Comparison of ENCODE assay signal across 21 mouse cellular contexts in genomic region chr3:28363441-28364125, GRCm38 (mm10).
DNase-seq lines count a peak whose midpoint lies in the region; ATAC-seq and TF ChIP-seq lines count a peak whose summit lies in the region.
"Had no signal": no experiment of that assay in that cellular context is flagged by ENCODE, and none has a peak within 500 bp of the region (broad histone marks: within the 10 kb centered on the region; RNA-seq: fewer than 3 reads in every experiment).

No protein-coding gene starts in this region.

- peak; percentile 66; the same call in 1 of the 2 replicates for ATAC-seq in kidney, embryonic 14.5 days (ENCODE audit: low FRiP score, low TSS enrichment)
- ATAC-seq in limb, embryonic 11.5 days (ENCODE audit: insufficient number of reproducible peaks, low FRiP score, low TSS enrichment, low read depth): no peak
- ATAC-seq: CD4-positive, CD25-positive, alpha-beta regulatory T cell, adult 4 months; hindbrain, embryonic 16.5 days; midbrain, embryonic 15.5 days had no signal

- no peak overlapping the region for H3K9ac ChIP-seq in kidney, embryonic 14.5 days (ENCODE audit: low read depth, low read length)
- no peak overlapping the region for H3K9ac ChIP-seq in MEL (ENCODE audit: control insufficient read depth, low read depth, low read length, poor library complexity, severe bottlenecking)
- H3K9ac ChIP-seq in limb, embryonic 11.5 days (ENCODE audit: low read length): no peak overlapping the region
- H3K9ac ChIP-seq: forebrain, embryonic 12.5 days; heart, embryonic 15.5 days; midbrain, embryonic 15.5 days; stomach, embryonic 15.5 days had no signal

- no peaks in the 10 kb centered on the region for H3K36me3 ChIP-seq in kidney, embryonic 14.5 days (ENCODE audit: control insufficient read depth, insufficient read depth, low read length)
- no peaks in the 10 kb centered on the region for H3K36me3 ChIP-seq in MEL (ENCODE audit: control insufficient read depth in 1 of 2, insufficient read depth in 2 of 2, low read length in 2 of 2)
- H3K36me3 ChIP-seq in limb, embryonic 11.5 days (ENCODE audit: control insufficient read depth, insufficient read depth, low read length): no peaks in the 10 kb centered on the region
- H3K36me3 ChIP-seq: forebrain, embryonic 12.5 days; G1E; heart, embryonic 15.5 days; stomach, embryonic 15.5 days had no signal

- H3K4me1 ChIP-seq in kidney, embryonic 14.5 days (ENCODE audit: control insufficient read depth, insufficient read depth, low read length): no peaks in the 10 kb centered on the region
- no peaks in the 10 kb centered on the region for H3K4me1 ChIP-seq in MEL (ENCODE audit: control insufficient read depth in 1 of 2, insufficient read depth in 2 of 2, low read length in 2 of 2)
- peaks cover 4% of the 10 kb centered on the region; the same call in 1 of the 2 replicates for H3K4me1 ChIP-seq in limb, embryonic 11.5 days (ENCODE audit: control insufficient read depth, insufficient read depth, low read length)
- H3K4me1 ChIP-seq: forebrain, embryonic 12.5 days; stomach, embryonic 15.5 days had no signal

- no peak for TF ChIP-seq POLR2A in MEL (IDR thresholded peaks at IDR 0.05; ENCODE audit: control insufficient read depth in 1 of 2, insufficient read depth in 1 of 2, low read depth in 1 of 2, low read length in 2 of 2, poor library complexity in 1 of 2)

- DNase-seq in kidney, postnatal 14 days: no peak
- no peak for DNase-seq in MEL (ENCODE audit: low read depth, low spot score)
- peak; percentile 40 for DNase-seq in embryo, embryonic 11.5 days (ENCODE audit: low read depth, low spot score)
- peak; percentile 71 for DNase-seq in limb, embryonic 11.5 days (ENCODE audit: low spot score)
- DNase-seq in cerebellum, postnatal 14 days: no peak
- no peak for DNase-seq in cerebellum, postnatal 36 days
- DNase-seq: cerebellum, adult 11 months; cerebellum, postnatal 25 days; kidney, adult 11 months; lung, adult 2 months; lung, postnatal 4 days; right cerebral cortex, adult 18-20 months; thymus, adult 2 months had no signal

- no peaks in the 10 kb centered on the region for H3K79me2 ChIP-seq in MEL (ENCODE audit: control insufficient read depth, insufficient read depth, low read length, poor library complexity)

- WGBS in kidney, embryonic 14.5 days: 22% methylated on average over 5 of the region's 5 CpGs
- 32% methylated on average over 5 of the region's 5 CpGs for WGBS in limb, embryonic 11.5 days

- no peaks in the 10 kb centered on the region for H3K27me3 ChIP-seq in kidney, embryonic 14.5 days (ENCODE audit: control insufficient read depth, insufficient read depth, low read length)
- H3K27me3 ChIP-seq in MEL (ENCODE audit: control insufficient read depth in 1 of 2, insufficient read depth in 2 of 2, low read length in 2 of 2): no peaks in the 10 kb centered on the region
- no peaks in the 10 kb centered on the region for H3K27me3 ChIP-seq in limb, embryonic 11.5 days (ENCODE audit: control insufficient read depth, insufficient read depth, low read length)
- H3K27me3 ChIP-seq: forebrain, embryonic 12.5 days; heart, embryonic 15.5 days; midbrain, embryonic 15.5 days; stomach, embryonic 15.5 days had no signal

- TF ChIP-seq CTCF in MEL (IDR thresholded peaks at IDR 0.05 in 2 of 3, conservative IDR thresholded peaks at IDR 0.05 in 1 of 3; ENCODE audit: control insufficient read depth in 1 of 3, insufficient read depth in 1 of 3, low read depth in 2 of 3, low read length in 3 of 3, poor library complexity in 1 of 3, severe bottlenecking in 1 of 3): no peak

- H3K9me3 ChIP-seq in kidney, embryonic 14.5 days (ENCODE audit: control insufficient read depth, low read length): no peaks in the 10 kb centered on the region
- no peaks in the 10 kb centered on the region for H3K9me3 ChIP-seq in MEL (replicated peaks; ENCODE audit: insufficient read depth, low read length)
- no peaks in the 10 kb centered on the region for H3K9me3 ChIP-seq in limb, embryonic 11.5 days (ENCODE audit: control insufficient read depth, low read length)
- H3K9me3 ChIP-seq: forebrain, embryonic 12.5 days; G1E; heart, embryonic 15.5 days; midbrain, embryonic 15.5 days; stomach, embryonic 15.5 days had no signal

- no peak for TF ChIP-seq RAD21 in MEL (IDR thresholded peaks at IDR 0.05; ENCODE audit: low read depth, low read length)

- H3K27ac ChIP-seq in kidney, embryonic 14.5 days (ENCODE audit: low read depth, low read length): no peak overlapping the region
- no peak overlapping the region for H3K27ac ChIP-seq in MEL (ENCODE audit: control insufficient read depth, low read depth, low read length)
- H3K27ac ChIP-seq in limb, embryonic 11.5 days (replicated peaks; ENCODE audit: low read depth, low read length): no peak overlapping the region
- H3K27ac ChIP-seq: forebrain, embryonic 12.5 days; heart, embryonic 15.5 days; midbrain, embryonic 15.5 days; stomach, embryonic 15.5 days had no signal

- TF ChIP-seq EP300 in MEL (IDR thresholded peaks at IDR 0.05; ENCODE audit: low read depth in 1 of 2, low read length in 2 of 2): no peak

- H3K4me2 ChIP-seq in kidney, embryonic 14.5 days (replicated peaks; ENCODE audit: low read depth, low read length): no peak overlapping the region
- H3K4me2 ChIP-seq in limb, embryonic 11.5 days (ENCODE audit: low read depth, severe bottlenecking): no peak overlapping the region
- H3K4me2 ChIP-seq: forebrain, embryonic 12.5 days; heart, embryonic 15.5 days; midbrain, embryonic 15.5 days; stomach, embryonic 15.5 days had no signal

- H3K4me3 ChIP-seq in kidney, embryonic 14.5 days (ENCODE audit: low read length): no peak overlapping the region
- no peak overlapping the region for H3K4me3 ChIP-seq in MEL (ENCODE audit: control insufficient read depth in 1 of 2, insufficient read depth in 1 of 2, low read depth in 2 of 2, low read length in 2 of 2)
- H3K4me3 ChIP-seq in limb, embryonic 11.5 days (ENCODE audit: low read depth, low read length): no peak overlapping the region
- H3K4me3 ChIP-seq: forebrain, embryonic 12.5 days; heart, embryonic 15.5 days; midbrain, embryonic 15.5 days; stomach, embryonic 15.5 days had no signal

TF ChIP-seq in MEL, 35 proteins besides CTCF, POLR2A, EP300 and RAD21:
- TF ChIP-seq ZNF384 (IDR thresholded peaks at IDR 0.05; ENCODE audit: low read depth, low read length) (peak; percentile 29; the same call in 1 of the 2 replicates), E2F4 (IDR thresholded peaks at IDR 0.05; ENCODE audit: borderline replicate concordance, low read depth, low read length) (no peak)

Comparison
In these comparisons a context has a peak if more than half of its experiments do, and no peak if none do; other contexts are left out.
1. DNase-seq: peak in embryo, embryonic 11.5 days (single experiment) and limb, embryonic 11.5 days (single experiment); none in kidney, postnatal 14 days (single experiment), MEL (single experiment), cerebellum, postnatal 14 days (0 of 2) and cerebellum, postnatal 36 days (0 of 2).